Mouse (Mus musculus): ENCODE results near the gene Gsdma.
A peak's percentile ranks its signal among the peaks of the same experiment; 100 is the strongest.
"Not testable (repeated sequence)": the region's sequence is repeated elsewhere in the genome, so short reads cannot be mapped to it uniquely, and the experiment has no call there.

The Gsdma gene

GRCm38 (mm10) chr11:98710416-98711045, 46.4 kb downstream of the Gsdma start:
- peak; percentile 37 to 48 for DNase-seq

GRCm38 (mm10) chr11:98711046-98711434, 46.9 kb downstream of the Gsdma start:
- DNase-seq = no peak

GRCm38 (mm10) chr11:98712009-98712408, 47.9 kb downstream of the Gsdma start:
- DNase-seq = not testable (repeated sequence)

- no peak for DNase-seq
Observed at GRCm38 (mm10) chr11:98713703-98714102, 49.6 kb downstream of the Gsdma start.

GRCm38 (mm10) chr11:98715946-98716345, 51.8 kb downstream of the Gsdma start:
- no peak for DNase-seq

GRCm38 (mm10) chr11:98717904-98718303, 53.8 kb downstream of the Gsdma start:
- no peak for DNase-seq

GRCm38 (mm10) chr11:98720756-98721155, 56.6 kb downstream of the Gsdma start:
- no peak for DNase-seq

GRCm38 (mm10) chr11:98721458-98722226, 57.5 kb downstream of the Gsdma start:
- no peak for DNase-seq

GRCm38 (mm10) chr11:98723098-98723497, 58.9 kb downstream of the Gsdma start:
- no peak for DNase-seq

- DNase-seq = no peak
Observed at GRCm38 (mm10) chr11:98725926-98726506, 61.9 kb downstream of the Gsdma start.

Data from thymus, adult 18-20 months (tissue).